Mouse (Mus musculus) C2C12 (cell line): ENCODE results near the gene Cep152. TPM values are rescaled to one million over a fixed set of nuclear protein-coding genes. Genes with fewer than 3 reads are reported as not detected.

ENCODE experiments used
- H3K27me3 ChIP-seq: one replicate; pipeline ENCODE4 v1.6.1; 2011; ENCODE audit not compliant: control insufficient read depth, insufficient read depth, insufficient read length
- H3K36me3 ChIP-seq: one replicate; pipeline ENCODE4 v1.6.1; 2011; ENCODE audit not compliant: control insufficient read depth, insufficient read depth
- H3K4me3 ChIP-seq: one replicate; pipeline ENCODE4 v1.5.1; 2011; ENCODE audit warnings: mild to moderate bottlenecking, control low read depth; ENCODE audit not compliant: poor library complexity, insufficient read depth, severe bottlenecking
- H3K79me2 ChIP-seq: one replicate; pipeline ENCODE4 v1.6.1; 2011; ENCODE audit not compliant: control insufficient read depth, insufficient read depth
- H3K79me3 ChIP-seq: one replicate; pipeline ENCODE4 v1.6.1; 2011; ENCODE audit warnings: low read depth, control low read depth
- H3ac ChIP-seq: one replicate; pipeline ENCODE3; 2011; ENCODE audit warnings: low read depth; ENCODE audit not compliant: control insufficient read depth, insufficient read length
- CEBPB ChIP-seq: IDR thresholded peaks from one replicate; pipeline ENCODE4 v1.6.1; 2011; ENCODE audit warnings: low read depth, mild to moderate bottlenecking, control low read depth, moderate library complexity
- CTCF ChIP-seq: IDR thresholded peaks from one replicate; pipeline ENCODE4 v1.5.1; 2011; ENCODE audit not compliant: control insufficient read depth, insufficient read depth, insufficient read length
- FOSL1 ChIP-seq: IDR thresholded peaks from one replicate; pipeline ENCODE4 v1.8.0; 2011; ENCODE audit warnings: mild to moderate bottlenecking, low read length; ENCODE audit not compliant: poor library complexity, insufficient read depth, severe bottlenecking
- MAX ChIP-seq: IDR thresholded peaks from one replicate; pipeline ENCODE4 v1.6.1; 2011; ENCODE audit warnings: mild to moderate bottlenecking, control low read depth
- MYOD1 ChIP-seq: IDR thresholded peaks from one replicate; pipeline ENCODE4 v1.6.1; 2011; ENCODE audit warnings: low read depth; ENCODE audit not compliant: control insufficient read depth, insufficient read length
- MYOG ChIP-seq: IDR thresholded peaks from one replicate; pipeline ENCODE4 v1.6.1; 2011; ENCODE audit not compliant: control insufficient read depth, insufficient read length; ENCODE audit errors: extremely low read depth
- USF1 ChIP-seq: IDR thresholded peaks from one replicate; pipeline ENCODE4 v1.6.1; 2011; ENCODE audit warnings: low read depth, mild to moderate bottlenecking, control low read depth, moderate library complexity
- polyA plus RNA-seq: library from polyadenylated mRNA; unstranded; fragments of >200 nt; fragmentation: generic; extraction: Trizol; gene quantifications from one replicate; pipeline ENCODE4 v1.2.1, GENCODE M21; 2012; ENCODE audit warnings: missing spikeins

The Cep152 gene
- polyA plus RNA-seq, 1 experiment = 1.8 TPM

GRCm38 (mm10) chr2:125544986-125545385 lies 79.9 kb downstream of the Cep152 start:
- Histone ChIP-seq H3K4me3 (no peak overlapping the region), H3K79me3 (no peaks in the 10 kb centered on the region), H3ac (no peak overlapping the region), H3K36me3 (no peaks in the 10 kb centered on the region), H3K79me2 (no peaks in the 10 kb centered on the region), H3K27me3 (no peaks in the 10 kb centered on the region)
- TF ChIP-seq CEBPB (no peak), CTCF (no peak), MYOD1 (no peak), FOSL1 (no peak), USF1 (no peak), MAX (no peak), MYOG (no peak)

GRCm38 (mm10) chr2:125543646-125544045 lies 81.3 kb downstream of the Cep152 start:
- H3ac ChIP-seq = no peak overlapping the region
- TF ChIP-seq MYOD1 = no peak
- TF ChIP-seq FOSL1 = no peak
- no peak for TF ChIP-seq CEBPB
- TF ChIP-seq MYOG = no peak
- TF ChIP-seq MAX = no peak
- TF ChIP-seq CTCF = no peak
- no peak for TF ChIP-seq USF1
- no peaks in the 10 kb centered on the region for H3K36me3 ChIP-seq
- H3K79me2 ChIP-seq = no peaks in the 10 kb centered on the region
- no peaks in the 10 kb centered on the region for H3K79me3 ChIP-seq
- H3K27me3 ChIP-seq = no peaks in the 10 kb centered on the region
- H3K4me3 ChIP-seq = no peak overlapping the region

GRCm38 (mm10) chr2:125541451-125541850 lies 83.5 kb downstream of the Cep152 start:
- Histone ChIP-seq H3ac (no peak overlapping the region), H3K27me3 (no peaks in the 10 kb centered on the region), H3K4me3 (no peak overlapping the region), H3K36me3 (no peaks in the 10 kb centered on the region), H3K79me3 (no peaks in the 10 kb centered on the region), H3K79me2 (no peaks in the 10 kb centered on the region)
- TF ChIP-seq CEBPB = no peak
- TF ChIP-seq USF1 = no peak
- no peak for TF ChIP-seq MYOG
- TF ChIP-seq FOSL1 = no peak
- TF ChIP-seq CTCF = no peak
- no peak for TF ChIP-seq MAX
- TF ChIP-seq MYOD1 = no peak

- H3K4me3 ChIP-seq = no peak overlapping the region
- TF ChIP-seq USF1 (no peak), CTCF (no peak), FOSL1 (peak; percentile 52), MYOD1 (peak; percentile 54), MYOG (no peak), CEBPB (no peak), MAX (peak; percentile 22)
- H3ac ChIP-seq = no peak overlapping the region
- H3K27me3 ChIP-seq = no peaks in the 10 kb centered on the region
- H3K79me3 ChIP-seq = no peaks in the 10 kb centered on the region
- H3K36me3 ChIP-seq = no peaks in the 10 kb centered on the region
- H3K79me2 ChIP-seq = no peaks in the 10 kb centered on the region
Measured at GRCm38 (mm10) chr2:125540579-125540978, 84.3 kb downstream of the Cep152 start.

DNA sequence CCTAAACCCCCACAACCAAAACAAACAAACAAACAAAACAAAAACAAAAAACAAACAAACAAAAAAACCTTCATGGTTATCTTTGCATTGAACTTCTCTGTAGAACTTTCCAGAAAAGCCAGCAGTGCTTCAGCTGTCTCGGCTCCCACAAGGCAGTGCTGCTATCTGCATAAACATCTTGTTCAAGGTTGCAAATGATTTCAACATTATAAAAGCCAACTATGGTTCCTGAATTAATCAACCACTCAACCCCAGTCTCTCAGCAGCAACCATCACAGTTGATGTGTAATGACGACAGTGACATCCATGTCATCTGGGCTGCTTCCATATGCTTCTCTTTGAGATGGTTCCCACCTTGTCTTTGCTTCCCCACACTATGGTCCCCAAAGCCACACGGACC lies 85.3 kb downstream of the Cep152 start:
- Histone ChIP-seq H3K36me3 (no peaks in the 10 kb centered on the region), H3K79me3 (no peaks in the 10 kb centered on the region), H3K27me3 (no peaks in the 10 kb centered on the region), H3K4me3 (no peak overlapping the region), H3ac (no peak overlapping the region), H3K79me2 (no peaks in the 10 kb centered on the region)
- TF ChIP-seq MYOD1 (no peak), CEBPB (no peak), CTCF (no peak), MAX (no peak), USF1 (no peak), MYOG (no peak), FOSL1 (no peak)

DNA sequence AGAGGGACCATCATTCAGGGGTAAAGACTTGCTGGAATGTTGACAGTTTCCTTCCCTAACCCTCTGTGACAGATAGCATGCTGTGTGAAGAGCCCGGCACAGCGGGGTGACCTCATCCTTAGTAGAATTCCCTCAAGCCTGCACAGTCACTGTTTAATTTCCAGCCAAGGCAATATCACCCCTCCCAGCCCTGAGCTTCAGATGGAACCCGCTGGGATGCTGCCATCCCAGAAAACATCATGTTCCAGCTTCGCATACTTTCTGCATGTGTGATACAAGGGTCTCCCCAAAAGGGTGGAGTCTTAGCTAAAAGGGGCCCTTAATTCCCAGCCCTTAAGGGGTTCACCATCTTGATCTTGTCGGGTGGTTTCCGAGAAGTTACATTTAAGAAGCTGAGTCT lies 94.2 kb downstream of the Cep152 start:
- Histone ChIP-seq H3ac (no peak overlapping the region), H3K36me3 (no peaks in the 10 kb centered on the region), H3K4me3 (no peak overlapping the region), H3K27me3 (no peaks in the 10 kb centered on the region), H3K79me2 (no peaks in the 10 kb centered on the region), H3K79me3 (no peaks in the 10 kb centered on the region)
- TF ChIP-seq CEBPB (no peak), MYOD1 (no peak), MAX (no peak), CTCF (no peak), USF1 (no peak)
